Mouse (Mus musculus) lung, adult 2 months (tissue): ENCODE data around the gene Tmem39a.

ENCODE experiments used
- CTCF ChIP-seq: fragments of 200-500 bp; IDR thresholded peaks from 2 replicates; pipeline ENCODE4 v1.5.1; 2011; ENCODE audit warnings: mild to moderate bottlenecking, low read length, control low read depth; ENCODE audit not compliant: insufficient read depth
- POLR2A ChIP-seq: fragments of 200-500 bp; IDR thresholded peaks from 2 replicates; pipeline ENCODE4 v1.6.1; 2011; ENCODE audit warnings: low read depth, mild to moderate bottlenecking, control low read depth, low read length, borderline replicate concordance; ENCODE audit errors: extremely low read depth

GRCm38 (mm10) chr16:38571481-38571880 lies 13.0 kb downstream of the Tmem39a start:
- TF ChIP-seq POLR2A: no peak
- no peak for TF ChIP-seq CTCF
